Mouse (Mus musculus) C2C12 (cell line): ENCODE measurements around the gene Gm20696.

Source experiments
- CTCF ChIP-seq: IDR thresholded peaks from one replicate; pipeline ENCODE4 v1.5.1; 2011; ENCODE audit not compliant: control insufficient read depth, insufficient read depth, insufficient read length
- FOSL1 ChIP-seq: IDR thresholded peaks from one replicate; pipeline ENCODE4 v1.8.0; 2011; ENCODE audit warnings: mild to moderate bottlenecking, low read length; ENCODE audit not compliant: poor library complexity, insufficient read depth, severe bottlenecking
- MYOD1 ChIP-seq: IDR thresholded peaks from one replicate; pipeline ENCODE4 v1.6.1; 2011; ENCODE audit warnings: low read depth; ENCODE audit not compliant: control insufficient read depth, insufficient read length
- MYOG ChIP-seq: IDR thresholded peaks from one replicate; pipeline ENCODE4 v1.6.1; 2011; ENCODE audit not compliant: control insufficient read depth, insufficient read length; ENCODE audit errors: extremely low read depth
- USF1 ChIP-seq: IDR thresholded peaks from one replicate; pipeline ENCODE4 v1.6.1; 2011; ENCODE audit warnings: low read depth, mild to moderate bottlenecking, control low read depth, moderate library complexity

DNA sequence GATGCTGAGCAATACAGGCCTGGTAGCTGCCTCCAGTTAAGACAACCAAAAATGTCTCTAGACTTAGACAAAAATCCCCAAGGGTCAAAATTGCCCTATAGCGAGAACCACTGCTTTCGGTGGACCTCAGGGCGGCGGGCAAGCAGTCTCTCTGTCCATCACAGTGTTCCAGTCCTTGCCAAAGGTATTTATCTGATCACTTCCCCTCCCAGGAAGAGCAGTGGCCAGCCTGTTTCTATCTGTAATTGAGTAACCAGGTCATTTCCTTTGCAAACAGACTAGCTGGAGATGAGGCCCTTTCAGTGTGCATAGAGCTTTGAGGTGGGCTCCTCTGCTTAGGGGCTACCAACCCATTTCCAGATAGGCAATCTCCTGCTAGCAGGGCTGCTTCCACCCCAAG lies 134.1 kb downstream of the Gm20696 start:
- TF ChIP-seq CTCF (no peak), MYOD1 (no peak), MYOG (no peak), USF1 (no peak), FOSL1 (no peak)
